Mouse (Mus musculus) midbrain, embryonic 11.5 days (tissue): Measurements from ENCODE around the gene Dnajc25. TPM values are rescaled to one million over a fixed set of nuclear protein-coding genes. Genes with fewer than 3 reads are reported as not detected.
A peak's percentile ranks its signal among the peaks of the same experiment; 100 is the strongest.

Source experiments
- ATAC-seq: fragments of 200-750 bp; cut with Nextera tagmentation; 2 replicates; pipeline ENCODE4 v1.8.0; 2017; ENCODE audit warnings: moderate TSS enrichment, moderate library complexity; ENCODE audit not compliant: low FRiP score
- DNase-seq: peaks from one replicate; pipeline ENCODE4 v3.0.0; 2015; ENCODE audit warnings: low spot score; ENCODE audit errors: missing footprints
- H3K27ac ChIP-seq: fragments of 300-500 bp; sonication (generic); 2 replicates; pipeline ENCODE4 v1.5.1; 2014; ENCODE audit warnings: low read depth, low read length
- H3K27me3 ChIP-seq: fragments of 300-500 bp; sonication (generic); 2 replicates; pipeline ENCODE4 v1.6.1; 2014; ENCODE audit warnings: mild to moderate bottlenecking, low read length, moderate library complexity, mixed read lengths; ENCODE audit not compliant: control insufficient read depth, insufficient read depth
- H3K36me3 ChIP-seq: fragments of 300-500 bp; sonication (generic); 2 replicates; pipeline ENCODE4 v1.6.1; 2014; ENCODE audit warnings: mild to moderate bottlenecking, low read length, moderate library complexity, mixed read lengths; ENCODE audit not compliant: control insufficient read depth, insufficient read depth
- H3K4me1 ChIP-seq: fragments of 300-500 bp; sonication (generic); 2 replicates; pipeline ENCODE4 v1.6.1; 2014; ENCODE audit warnings: low read length; ENCODE audit not compliant: control insufficient read depth, insufficient read depth
- H3K4me2 ChIP-seq: fragments of 300-500 bp; sonication (generic); 2 replicates; pipeline ENCODE4 v1.6.1; 2014; ENCODE audit warnings: mild to moderate bottlenecking, moderate library complexity
- H3K4me3 ChIP-seq: fragments of 300-500 bp; sonication (generic); 2 replicates; pipeline ENCODE4 v1.5.1; 2014; ENCODE audit warnings: low read depth, low read length
- H3K9ac ChIP-seq: fragments of 300-500 bp; sonication (generic); 2 replicates; pipeline ENCODE4 v1.6.1; 2014; ENCODE audit warnings: low read length
- H3K9me3 ChIP-seq: fragments of 300-500 bp; sonication (generic); 2 replicates; pipeline ENCODE4 v1.6.1; 2016; ENCODE audit warnings: low read length; ENCODE audit not compliant: control insufficient read depth
- WGBS: fragments of 180-500 bp; shearing (Covaris S2); extraction: QIAGEN DNeasy Blood & Tissue Kit; methylation state at CpG from one replicate; pipeline ENCODE4 v1.1.7; 2014; 5-methylcytosine and 5-hydroxymethylcytosine counted together
- polyA plus RNA-seq: library from polyadenylated mRNA; unstranded; fragments of >200 nt; fragmentation: Nextera tagmentation; extraction: Ambion mirVana; gene quantifications from 2 replicates; pipeline ENCODE4 v1.2.1, GENCODE M21; 2014

The Dnajc25 gene
- polyA plus RNA-seq, 1 experiment from 2014 or later = 5.5 TPM

DNA sequence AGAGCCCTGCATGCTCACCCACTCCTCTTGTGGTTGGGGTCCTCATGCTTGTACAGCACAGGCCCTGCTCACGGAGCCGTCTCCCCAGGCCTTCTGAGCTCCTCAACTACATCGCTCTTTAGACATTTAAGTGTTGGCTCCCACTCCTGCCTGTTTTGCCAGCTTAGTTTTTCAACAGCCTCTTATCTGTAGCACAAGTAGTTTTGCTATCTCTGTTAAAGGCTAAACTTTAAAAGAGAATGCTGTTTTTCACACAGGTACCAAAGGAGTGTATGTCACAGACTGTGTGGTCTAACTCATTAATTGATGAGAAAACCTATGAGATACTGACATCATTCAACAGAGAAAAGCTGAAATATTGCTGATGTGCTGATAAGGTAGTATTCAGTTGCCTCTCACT, 16.6 kb downstream of the Dnajc25 start:
- 85% methylated on average over 3 of the region's 3 CpGs for WGBS
- DNase-seq (no peak), ATAC-seq (no peak)
- no peak overlapping the region for H3K27ac ChIP-seq
- no peaks in the 10 kb centered on the region for H3K36me3 ChIP-seq
- no peak overlapping the region for H3K4me3 ChIP-seq
- no peak overlapping the region for H3K4me2 ChIP-seq
- H3K4me1 ChIP-seq = no peaks in the 10 kb centered on the region
- no peak overlapping the region for H3K9ac ChIP-seq
- no peaks in the 10 kb centered on the region for H3K9me3 ChIP-seq
- H3K27me3 ChIP-seq = no peaks in the 10 kb centered on the region

DNA sequence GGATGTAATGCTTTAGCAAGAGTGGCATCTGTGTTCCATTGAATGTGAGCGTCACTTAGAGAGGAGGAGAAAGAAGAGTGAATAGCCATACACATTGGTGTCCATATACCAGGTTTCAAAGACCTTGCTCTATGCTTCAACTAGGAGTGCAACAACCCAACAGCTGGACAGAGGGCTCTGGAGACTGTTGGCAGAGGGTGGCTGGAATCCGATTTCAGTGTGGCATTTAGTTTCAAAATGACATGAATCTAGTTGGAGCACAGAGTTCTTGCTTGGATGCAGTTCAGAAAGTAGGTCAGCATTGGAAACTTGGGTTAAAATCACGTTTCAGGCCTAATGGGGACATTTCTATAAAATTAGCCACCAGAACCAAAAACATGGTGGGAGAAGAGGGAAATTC, 20.3 kb downstream of the Dnajc25 start:
- whole genome bisulfite sequencing = 93% methylated on average over 3 of the region's 3 CpGs
- H3K27me3 ChIP-seq = no peaks in the 10 kb centered on the region
- no peaks in the 10 kb centered on the region for H3K36me3 ChIP-seq
- H3K4me1 ChIP-seq = no peaks in the 10 kb centered on the region
- H3K9ac ChIP-seq = no peak overlapping the region
- H3K9me3 ChIP-seq = no peaks in the 10 kb centered on the region
- H3K4me3 ChIP-seq = no peak overlapping the region
- H3K27ac ChIP-seq = no peak overlapping the region
- DNase-seq (no peak), ATAC-seq (no peak)
- H3K4me2 ChIP-seq = no peak overlapping the region

DNA sequence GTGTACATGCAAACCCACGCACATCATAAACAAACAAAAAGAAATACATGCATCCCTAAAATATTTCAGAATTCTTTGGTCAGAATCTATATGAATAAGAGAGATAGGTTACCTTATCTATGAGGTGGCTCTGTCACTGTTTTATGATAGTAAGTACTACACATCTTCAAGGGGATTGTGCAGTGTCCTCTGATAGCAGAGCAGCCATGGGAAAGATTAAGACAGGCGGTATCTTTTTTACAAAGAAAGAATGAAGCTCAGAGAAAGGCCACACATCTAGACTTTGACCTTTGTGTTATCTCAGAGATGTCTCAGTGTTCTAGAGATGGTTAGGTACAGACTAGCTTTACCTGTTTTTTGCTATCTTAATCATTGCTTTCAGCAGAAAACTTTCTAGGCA, 22.1 kb downstream of the Dnajc25 start:
- Histone ChIP-seq H3K9me3 (no peaks in the 10 kb centered on the region), H3K36me3 (no peaks in the 10 kb centered on the region), H3K9ac (no peak overlapping the region), H3K27me3 (no peaks in the 10 kb centered on the region), H3K4me3 (no peak overlapping the region), H3K4me1 (no peaks in the 10 kb centered on the region), H3K27ac (no peak overlapping the region), H3K4me2 (no peak overlapping the region)
- 92% methylated on average over 2 of the region's 2 CpGs for WGBS
- ATAC-seq = no peak
- no peak for DNase-seq

DNA sequence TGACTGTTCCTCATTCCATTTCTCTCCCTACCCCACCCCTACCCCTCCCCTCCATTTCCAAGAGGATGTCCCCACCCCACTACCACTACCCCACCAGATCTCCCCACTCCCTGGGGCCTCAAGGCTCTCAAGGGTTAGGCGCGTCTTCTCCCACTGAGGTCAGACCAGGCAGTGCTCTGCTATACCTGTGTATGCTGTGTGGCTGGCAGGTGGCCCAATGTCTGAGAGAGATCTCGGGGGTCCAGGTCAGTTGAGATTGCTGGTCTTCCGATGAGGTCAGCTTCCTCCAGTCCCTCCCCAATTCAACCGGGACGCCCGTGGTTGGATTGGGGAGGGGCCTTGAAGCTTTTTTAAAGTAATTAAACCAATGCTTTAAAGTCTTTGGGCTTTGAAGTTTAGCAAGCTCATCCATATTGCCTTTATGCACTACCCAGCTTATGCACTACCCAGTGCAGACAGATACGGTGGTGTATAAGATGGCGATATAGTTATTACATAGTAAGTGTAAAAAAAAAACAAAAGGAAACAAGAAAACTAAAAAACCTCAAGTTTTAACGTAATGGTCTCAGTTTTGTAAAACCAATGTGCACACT, 39.6 kb downstream of the Dnajc25 start:
- Histone ChIP-seq H3K27me3 (no peaks in the 10 kb centered on the region), H3K4me3 (peak overlapping the region; percentile 75), H3K4me1 (0 out of 2 replicates have a peak, but pooled peaks cover 2% of the 10 kb centered on the region), H3K4me2 (peak overlapping the region; percentile 76), H3K9ac (peak overlapping the region; percentile 89; the same call in 1 of the 2 replicates), H3K27ac (no peak overlapping the region), H3K9me3 (no peaks in the 10 kb centered on the region), H3K36me3 (no peaks in the 10 kb centered on the region)
- WGBS = 77% methylated on average over 10 of the region's 10 CpGs
- peak; percentile 23 for ATAC-seq
- DNase-seq = peak; percentile 84

DNA sequence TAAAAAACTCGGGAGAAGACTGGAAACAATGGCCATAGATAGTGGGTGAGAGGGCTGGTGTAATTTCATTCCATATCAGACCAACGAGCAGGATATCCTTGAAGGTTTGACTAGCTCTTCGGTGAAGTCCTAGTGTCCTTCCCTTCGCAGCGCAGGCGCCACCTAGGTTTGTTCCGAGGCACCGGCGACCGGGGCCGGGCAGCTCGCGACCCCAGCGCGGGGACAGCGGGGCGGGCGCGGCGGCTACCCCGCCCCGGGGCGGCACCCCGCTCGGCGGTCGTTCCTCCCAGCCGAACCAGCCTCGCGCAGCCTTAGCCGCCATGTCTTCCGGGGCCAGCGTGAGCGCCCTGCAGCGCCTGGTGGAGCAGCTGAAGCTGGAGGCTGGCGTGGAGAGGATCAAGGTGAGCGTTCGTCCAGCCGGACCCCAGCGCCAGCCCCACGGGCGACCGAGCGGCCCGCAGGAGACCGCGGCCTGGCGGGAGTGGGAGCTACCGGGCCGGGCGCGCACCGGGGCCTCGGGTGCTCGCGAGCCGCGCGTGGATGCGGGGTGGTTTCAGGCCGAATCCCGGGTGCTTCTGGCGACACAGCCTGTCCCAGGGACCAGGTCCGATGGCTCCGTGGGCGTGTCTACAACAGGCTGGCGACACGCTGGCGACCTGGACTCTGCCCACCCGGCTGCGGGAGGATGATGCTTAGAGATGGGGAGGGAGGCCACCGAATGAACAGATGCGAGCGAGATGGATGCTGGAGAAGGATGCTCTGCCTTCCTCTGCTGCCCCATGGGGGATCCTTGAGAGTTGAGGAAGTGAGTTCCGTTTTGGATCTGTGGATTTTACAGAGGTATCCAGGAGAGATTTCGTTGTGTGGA, 40.3 kb downstream of the Dnajc25 start, which contains the start of gene Gng10:
TSS of gene Gng10 (plus strand) at position 171 of the 868 bp plus-strand sequence.
- peak within 1 kb of the TSS; percentile 89 for H3K9ac ChIP-seq
- 3% methylated on average over 75 of the region's 76 CpGs for WGBS

DNA sequence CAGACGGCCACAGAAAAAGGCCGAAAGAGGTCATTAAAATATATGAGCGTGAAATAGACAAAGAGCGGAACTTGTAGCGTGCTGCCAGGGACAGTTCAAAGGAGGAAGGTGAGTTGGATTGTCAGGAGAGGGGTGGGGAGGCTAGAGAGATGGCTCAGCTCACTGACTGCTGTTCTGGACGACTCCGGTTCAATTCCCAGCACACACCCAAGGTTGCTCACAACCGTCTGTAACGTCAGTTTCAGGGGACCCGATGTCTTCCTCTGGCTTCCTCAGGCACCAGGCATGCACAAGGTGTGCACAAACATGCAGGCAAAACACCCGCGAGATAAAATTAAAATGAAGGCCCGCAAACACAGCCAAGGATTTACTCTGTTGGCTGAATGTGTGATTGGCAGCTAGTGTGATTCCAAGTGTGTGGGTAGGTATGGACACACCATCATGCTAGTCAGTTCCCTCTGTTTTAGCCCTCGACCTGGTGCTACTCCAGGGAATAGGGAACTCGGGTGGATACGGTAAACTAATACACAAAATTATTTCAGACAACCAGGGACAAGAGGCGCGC, 41.0 kb downstream of the Dnajc25 start:
- Histone ChIP-seq H3K4me1 (0 out of 2 replicates have a peak, but pooled peaks cover 2% of the 10 kb centered on the region), H3K4me2 (peak overlapping the region; percentile 76), H3K27ac (peak overlapping the region; percentile 57; the same call in 1 of the 2 replicates), H3K9me3 (no peaks in the 10 kb centered on the region), H3K4me3 (peak overlapping the region; percentile 75), H3K36me3 (no peaks in the 10 kb centered on the region; the same call in 1 of the 2 replicates), H3K9ac (peak overlapping the region; percentile 89), H3K27me3 (no peaks in the 10 kb centered on the region)
- peak; percentile 38 for ATAC-seq
- WGBS = 54% methylated on average over 18 of the region's 18 CpGs
- DNase-seq = no peak

More for the DNA sequence above, 40.3 kb downstream of the Dnajc25 start, which contains the start of gene Gng10:
- Histone ChIP-seq H3K27ac (peak within 1 kb of the TSS; percentile 57), H3K4me3 (peak within 1 kb of the TSS; percentile 75), H3K9me3 (no peaks in the 10 kb centered on the region), H3K4me1 (0 out of 2 replicates have a peak, but pooled peaks cover 2% of the 10 kb centered on the region), H3K27me3 (no peaks in the 10 kb centered on the region), H3K36me3 (no peaks in the 10 kb centered on the region), H3K4me2 (peak within 1 kb of the TSS; percentile 76)
- DNase-seq = peak; percentile 96
- ATAC-seq = peak; percentile 89

DNA sequence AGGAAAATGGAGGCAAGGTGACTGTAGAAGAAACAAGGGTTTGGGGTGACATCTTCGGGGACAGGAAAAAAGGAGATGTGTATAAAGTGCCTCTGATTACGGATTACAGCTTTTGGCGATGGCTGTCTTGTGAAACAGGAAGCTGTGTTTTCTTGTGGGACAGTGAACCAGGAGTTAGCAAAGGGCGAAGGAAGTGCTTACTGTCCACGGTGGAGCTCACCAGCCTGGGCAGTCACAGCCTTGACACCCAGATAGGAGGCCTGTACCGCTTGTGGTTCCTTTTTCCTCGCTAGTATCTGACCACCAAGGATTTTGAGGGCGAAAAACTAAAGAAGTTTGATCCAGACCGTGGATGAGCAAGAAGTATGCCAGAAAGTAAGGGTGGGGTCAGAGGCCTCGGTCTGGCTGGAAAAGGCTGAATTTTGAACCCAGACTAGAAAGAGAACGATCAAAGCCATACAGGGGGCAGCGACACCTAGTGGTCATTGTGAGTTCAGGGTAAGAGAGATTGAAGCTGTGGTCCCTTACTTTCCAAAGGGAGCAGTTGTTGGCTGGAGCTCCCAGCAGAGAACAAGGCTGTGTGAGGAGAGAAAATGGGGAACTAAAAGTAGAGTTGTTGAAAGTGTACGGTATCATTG, 41.7 kb downstream of the Dnajc25 start:
- Histone ChIP-seq H3K4me3 (no peak overlapping the region), H3K4me2 (no peak overlapping the region), H3K27ac (no peak overlapping the region), H3K27me3 (no peaks in the 10 kb centered on the region), H3K4me1 (0 out of 2 replicates have a peak, but pooled peaks cover 2% of the 10 kb centered on the region), H3K9ac (no peak overlapping the region), H3K9me3 (no peaks in the 10 kb centered on the region), H3K36me3 (no peaks in the 10 kb centered on the region; the same call in 1 of the 2 replicates)
- ATAC-seq (peak; percentile 18), DNase-seq (peak; percentile 95)
- WGBS = 49% methylated on average over 13 of the region's 13 CpGs

DNA sequence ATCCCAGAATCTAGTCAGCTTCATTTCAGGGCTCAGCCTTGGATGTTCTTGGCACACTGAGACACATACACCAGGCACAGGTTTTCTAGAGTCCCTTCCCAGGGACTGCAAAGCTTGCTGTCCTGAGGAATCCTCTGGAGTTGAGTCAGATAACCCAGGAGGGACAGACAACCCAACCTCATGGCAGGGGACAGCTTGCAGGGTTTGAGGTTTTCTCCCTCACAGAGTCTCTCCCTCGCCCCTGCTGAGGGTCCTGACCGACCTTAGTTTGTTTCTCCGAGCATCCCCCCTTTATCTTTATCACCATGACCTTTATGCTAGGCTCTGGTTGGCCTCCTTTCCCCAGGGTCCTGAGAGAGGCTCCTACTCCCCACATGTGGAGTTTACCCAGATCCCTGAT, 42.7 kb downstream of the Dnajc25 start:
- peak; percentile 82 for DNase-seq
- H3K36me3 ChIP-seq = no peaks in the 10 kb centered on the region; the same call in 1 of the 2 replicates
- H3K4me2 ChIP-seq = no peak overlapping the region
- H3K4me1 ChIP-seq = 0 out of 2 replicates have a peak, but pooled peaks cover 2% of the 10 kb centered on the region
- no peak overlapping the region for H3K27ac ChIP-seq
- no peaks in the 10 kb centered on the region for H3K9me3 ChIP-seq
- ATAC-seq = no peak
- no peak overlapping the region for H3K9ac ChIP-seq
- 76% methylated on average over 3 of the region's 3 CpGs for WGBS
- no peak overlapping the region for H3K4me3 ChIP-seq
- no peaks in the 10 kb centered on the region for H3K27me3 ChIP-seq
